Mouse (Mus musculus) bone marrow, adult 2 months (tissue): ENCODE results near the gene Tns4. TPM values are rescaled to one million over a fixed set of nuclear protein-coding genes. Genes with fewer than 3 reads are reported as not detected.

Experiments used
- H3K27ac ChIP-seq: fragments of 200-500 bp; 2 replicates; pipeline ENCODE4 v1.5.1; 2012; ENCODE audit warnings: low read depth, mild to moderate bottlenecking, control low read depth, inconsistent platforms, low read length; ENCODE audit not compliant: control insufficient read depth, poor library complexity, insufficient read depth
- H3K4me1 ChIP-seq: fragments of 200-500 bp; 2 replicates; pipeline ENCODE4 v1.6.1; 2011; ENCODE audit warnings: low read length; ENCODE audit not compliant: control insufficient read depth, insufficient read depth
- H3K4me3 ChIP-seq: fragments of 200-500 bp; replicated peaks from 2 replicates; pipeline ENCODE3; 2011; ENCODE audit warnings: mild to moderate bottlenecking, low read depth, low read length, control low read depth; ENCODE audit not compliant: control insufficient read depth
- CTCF ChIP-seq: fragments of 200-500 bp; IDR thresholded peaks from 2 replicates; pipeline ENCODE4 v1.5.1; 2011; ENCODE audit warnings: low read length, control low read depth; ENCODE audit not compliant: control insufficient read depth, insufficient read depth
- POLR2A ChIP-seq: fragments of 200-500 bp; IDR thresholded peaks from 2 replicates; pipeline ENCODE4 v1.6.1; 2011; ENCODE audit warnings: low read depth, mild to moderate bottlenecking, control low read depth, low read length, borderline replicate concordance; ENCODE audit not compliant: control insufficient read depth
- WGBS: fragments of 180-500 bp; shearing (Covaris S2); methylation state at CpG from one replicate; pipeline ENCODE4 v1.1.7; 2018; 5-methylcytosine and 5-hydroxymethylcytosine counted together
- polyA plus RNA-seq: library from polyadenylated mRNA; stranded (reverse); fragments of >200 nt; gene quantifications from 2 replicates; pipeline ENCODE4 v1.2.4, GENCODE M21; 2011; ENCODE audit warnings: low replicate concordance; ENCODE audit not compliant: missing spikeins, insufficient read depth, insufficient read length

The Tns4 gene
- polyA plus RNA-seq, 1 experiment, result not detected

GRCm38 (mm10) chr11:99131463-99131840, 42.3 kb upstream of the Tns4 start:
- no peaks in the 10 kb centered on the region; the same call in none of the 2 replicates for H3K4me1 ChIP-seq
- no peak for TF ChIP-seq CTCF
- TF ChIP-seq POLR2A, result no peak
- WGBS, result 63% methylated on average over 12 of the region's 12 CpGs
- peak overlapping the region; percentile 14; the same call in 1 of the 2 replicates for H3K27ac ChIP-seq
- H3K4me3 ChIP-seq, result no peak overlapping the region

DNA sequence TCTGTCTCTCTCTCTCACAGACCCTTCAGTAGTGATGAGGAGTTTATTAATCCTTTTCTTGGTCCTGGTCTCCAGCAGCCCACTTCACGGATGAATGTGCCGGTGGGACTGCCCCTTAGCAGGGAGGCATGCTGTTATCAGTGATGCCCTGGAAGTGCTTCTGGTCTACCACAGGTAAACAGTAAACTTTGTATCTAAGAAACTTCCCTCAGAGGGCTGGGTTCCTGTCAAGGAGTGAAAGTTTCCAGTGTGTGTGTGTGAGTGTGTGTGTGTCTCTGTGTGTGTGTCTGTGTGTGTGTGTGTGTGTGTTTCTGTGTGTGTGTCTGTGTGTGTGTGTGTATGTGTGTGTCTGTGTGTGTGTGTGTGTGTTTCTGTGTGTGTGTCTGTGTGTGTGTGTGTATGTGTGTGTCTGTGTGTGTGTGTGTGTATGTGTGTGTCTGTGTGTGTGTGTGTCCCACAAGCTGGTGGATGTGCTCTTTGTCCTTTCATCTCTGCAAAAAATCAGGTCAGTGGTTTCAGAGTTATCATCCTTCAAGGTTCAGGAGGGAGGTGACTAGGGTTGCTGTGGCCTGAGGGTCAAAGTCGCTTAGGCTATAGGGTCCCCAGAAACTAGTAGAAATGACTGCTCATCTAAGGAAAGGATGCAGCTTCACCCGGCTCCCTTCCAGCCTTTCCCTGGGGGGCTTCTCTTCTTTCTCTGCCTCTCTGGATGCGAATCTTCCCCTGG, 41.8 kb upstream of the Tns4 start:
- Histone ChIP-seq H3K4me1 (no peaks in the 10 kb centered on the region; the same call in none of the 2 replicates), H3K27ac (peak overlapping the region; percentile 14; the same call in 1 of the 2 replicates), H3K4me3 (no peak overlapping the region)
- no peak for TF ChIP-seq POLR2A
- TF ChIP-seq CTCF, result no peak
- 66% methylated on average over 5 of the region's 5 CpGs for WGBS

- no peak overlapping the region for H3K4me3 ChIP-seq
- H3K4me1 ChIP-seq, result no peaks in the 10 kb centered on the region; the same call in none of the 2 replicates
- H3K27ac ChIP-seq, result no peak overlapping the region
- TF ChIP-seq POLR2A, result no peak
- TF ChIP-seq CTCF, result no peak
- WGBS, result 67% methylated on average over 2 of the region's 2 CpGs
These were observed 40.2 kb upstream of the Tns4 start for GRCm38 (mm10) chr11:99129287-99129686.

DNA sequence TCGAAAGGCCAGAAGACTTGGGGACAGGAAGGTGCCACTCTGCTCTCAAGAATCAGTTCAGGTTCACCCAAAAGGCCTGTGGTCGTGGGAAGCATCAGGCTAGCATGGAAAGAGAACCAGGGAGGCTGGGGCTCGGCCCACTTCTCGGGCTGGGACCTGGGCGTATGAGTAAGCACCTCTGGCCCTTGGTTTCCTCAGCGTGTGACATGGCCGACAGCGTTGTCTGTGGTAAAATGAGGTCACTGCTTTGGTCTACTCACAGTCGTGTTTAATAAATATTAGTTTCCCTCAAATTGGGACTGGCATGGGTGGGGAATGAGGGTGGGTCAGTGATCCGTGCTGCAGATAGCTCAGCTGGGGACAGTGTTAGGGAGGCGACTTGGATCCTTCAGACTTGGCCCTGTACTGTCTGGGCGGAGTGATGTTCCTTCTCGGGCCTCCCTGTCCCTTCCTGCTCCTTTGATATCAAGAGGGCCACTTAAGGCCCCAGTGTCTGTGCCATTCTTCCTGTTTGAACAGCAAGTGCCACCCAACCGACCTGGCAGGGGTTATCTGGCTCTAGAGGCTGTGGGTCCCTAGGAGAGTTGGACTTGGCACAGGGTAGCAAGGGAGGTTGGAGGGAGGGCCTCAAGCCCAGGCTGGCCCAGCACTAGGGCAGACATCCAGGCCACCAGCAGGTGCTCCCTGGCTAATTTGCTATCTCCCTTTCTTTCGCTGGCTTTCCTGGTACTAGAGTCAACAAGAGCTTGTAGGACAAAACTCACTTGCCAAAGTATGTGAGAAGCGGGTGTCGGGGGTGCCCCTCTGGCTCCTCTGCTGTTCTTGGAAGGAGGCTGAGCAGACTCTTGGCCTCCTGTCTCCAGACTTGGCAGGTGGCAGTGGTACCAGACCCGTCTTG, 38.9 kb upstream of the Tns4 start:
- WGBS, result 56% methylated on average over 18 of the region's 18 CpGs
- H3K4me1 ChIP-seq, result no peaks in the 10 kb centered on the region; the same call in 1 of the 2 replicates

DNA sequence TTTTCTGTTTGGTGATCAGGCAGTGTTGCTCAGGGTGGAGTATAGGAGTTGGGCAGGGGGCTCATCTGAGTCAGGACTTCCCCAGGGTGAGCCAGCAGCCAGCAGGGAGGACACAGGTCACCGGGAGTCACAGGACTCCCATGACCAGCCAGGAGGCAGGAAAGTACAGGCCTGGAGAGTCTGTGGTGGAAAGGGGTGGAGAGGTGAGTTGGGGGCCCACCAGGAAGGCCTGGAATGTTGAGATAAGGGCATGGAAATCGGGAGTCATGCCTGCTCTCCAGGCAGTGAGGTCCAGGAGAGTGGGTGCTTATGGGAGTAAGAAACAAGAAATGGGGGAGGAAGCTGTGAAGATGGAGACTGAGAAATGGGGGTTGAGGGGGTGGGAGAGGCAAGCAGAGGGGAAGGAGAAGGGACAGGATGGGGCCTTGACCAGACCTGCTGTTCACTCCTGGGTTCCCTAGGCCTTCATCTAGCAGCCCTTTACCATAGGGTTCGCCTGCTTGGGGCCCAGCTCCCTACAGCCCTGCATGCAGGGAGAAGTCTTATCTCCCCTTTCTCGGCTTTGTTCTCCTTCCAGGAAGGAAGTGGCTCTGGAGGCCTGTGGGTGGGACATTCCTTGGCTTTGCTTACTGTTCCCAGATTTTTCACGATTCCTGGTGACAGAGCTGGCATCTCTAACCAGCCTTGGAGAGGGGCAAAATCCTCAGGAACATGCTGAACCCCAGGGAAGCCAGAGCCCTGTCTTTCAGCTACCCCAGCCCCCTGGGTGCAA, 37.6 kb upstream of the Tns4 start:
- 30% methylated on average over 5 of the region's 5 CpGs for WGBS
- TF ChIP-seq POLR2A (no peak), CTCF (no peak)
- Histone ChIP-seq H3K27ac (peak overlapping the region; percentile 14; the same call in 1 of the 2 replicates), H3K4me3 (no peak overlapping the region), H3K4me1 (no peaks in the 10 kb centered on the region)

More for the DNA sequence above, 38.9 kb upstream of the Tns4 start:
- no peak for TF ChIP-seq CTCF
- TF ChIP-seq POLR2A, result no peak
- H3K27ac ChIP-seq, result no peak overlapping the region
- H3K4me3 ChIP-seq, result no peak overlapping the region

GRCm38 (mm10) chr11:99124635-99125029, 35.5 kb upstream of the Tns4 start:
- TF ChIP-seq CTCF, result no peak
- no peak for TF ChIP-seq POLR2A
- H3K4me3 ChIP-seq, result no peak overlapping the region
- 59% methylated on average over 10 of the region's 10 CpGs for WGBS
- H3K27ac ChIP-seq, result no peak overlapping the region
- no peaks in the 10 kb centered on the region for H3K4me1 ChIP-seq

DNA sequence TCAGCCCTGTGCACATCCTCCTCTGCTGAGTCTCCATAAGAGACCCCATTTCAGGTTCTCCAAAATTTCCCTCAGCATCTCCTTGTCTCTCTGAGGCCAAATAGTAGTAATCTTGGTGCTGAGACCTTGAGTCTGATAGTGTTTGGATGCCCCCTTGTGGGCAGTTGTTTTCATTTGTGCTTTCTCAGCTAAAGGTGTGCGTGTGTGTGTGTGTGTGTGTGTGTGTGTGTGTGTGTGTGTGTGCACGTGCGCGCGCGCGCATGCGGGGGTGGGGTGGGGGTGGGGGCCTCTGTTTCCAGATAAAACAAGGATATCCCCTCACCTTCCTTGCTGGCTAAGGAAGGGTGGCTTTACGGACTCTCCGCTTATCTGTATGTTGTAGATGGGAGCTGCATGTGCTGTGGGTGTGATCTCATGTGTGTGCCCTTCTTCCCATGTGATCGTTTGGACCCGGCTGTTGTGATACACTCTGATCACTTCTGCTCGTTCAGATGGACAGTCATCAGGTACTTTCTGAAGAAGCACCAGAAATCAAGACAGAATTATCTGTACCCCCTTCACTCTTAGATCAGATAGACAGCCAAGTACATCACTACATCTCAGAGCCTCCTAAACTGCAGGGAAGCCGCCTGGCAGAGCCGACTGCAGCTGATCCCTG, 35.0 kb upstream of the Tns4 start:
- H3K27ac ChIP-seq, result no peak overlapping the region
- no peak for TF ChIP-seq POLR2A
- TF ChIP-seq CTCF, result no peak
- H3K4me1 ChIP-seq, result no peaks in the 10 kb centered on the region
- WGBS, result 26% methylated on average over 15 of the region's 15 CpGs
- no peak overlapping the region for H3K4me3 ChIP-seq
